Mouse (Mus musculus) cerebellum, postnatal 25 days (tissue): ENCODE measurements around the gene Scnm1.

Experiments
- DNase-seq, 2 experiments: peaks; one replicate each; pipeline ENCODE4 v3.0.0; 2021; ENCODE audit warnings: mixed read lengths in 2 of 2

Gene Scnm1

GRCm38 (mm10) chr3:95133680-95134101 is at the start of gene Scnm1, which contains the start of gene Lysmd1:
Gene Scnm1, minus strand, starts transcription at chr3:95134011.
Gene Lysmd1, plus strand, starts transcription at chr3:95134088.
- DNase-seq = peak; percentile 89 to 93

GRCm38 (mm10) chr3:95181841-95182240 is 48.0 kb upstream of the Scnm1 start:
- DNase-seq = no peak

GRCm38 (mm10) chr3:95179890-95180289 is 46.1 kb upstream of the Scnm1 start:
- no peak for DNase-seq

- no peak for DNase-seq
Observed at GRCm38 (mm10) chr3:95178948-95179347, 45.1 kb upstream of the Scnm1 start.

- no peak for DNase-seq
Observed at GRCm38 (mm10) chr3:95177583-95177982, 43.8 kb upstream of the Scnm1 start.

GRCm38 (mm10) chr3:95176500-95176899 is 42.7 kb upstream of the Scnm1 start:
- DNase-seq = no peak

GRCm38 (mm10) chr3:95174011-95174592 is 40.3 kb upstream of the Scnm1 start:
- peak; percentile 92 to 94 for DNase-seq

GRCm38 (mm10) chr3:95173256-95173949 is 39.6 kb upstream of the Scnm1 start:
- DNase-seq = peak; percentile 36 to 44

GRCm38 (mm10) chr3:95172526-95173255 is 38.9 kb upstream of the Scnm1 start:
- peak in 1 of 2 experiments; percentile 28 for DNase-seq

GRCm38 (mm10) chr3:95171105-95171504 is 37.3 kb upstream of the Scnm1 start:
- DNase-seq = no peak

- DNase-seq = no peak
Observed at GRCm38 (mm10) chr3:95169996-95170395, 36.2 kb upstream of the Scnm1 start.

- no peak for DNase-seq
Observed at GRCm38 (mm10) chr3:95164840-95165239, 31.0 kb upstream of the Scnm1 start.

- DNase-seq = no peak
Observed at GRCm38 (mm10) chr3:95164256-95164550, 30.4 kb upstream of the Scnm1 start.

GRCm38 (mm10) chr3:95163419-95164255 is 29.8 kb upstream of the Scnm1 start:
- DNase-seq = peak in 1 of 2 experiments; percentile 31

GRCm38 (mm10) chr3:95162345-95162628 is 28.5 kb upstream of the Scnm1 start:
- DNase-seq = no peak

GRCm38 (mm10) chr3:95161618-95162344 is 28.0 kb upstream of the Scnm1 start:
- DNase-seq = no peak

- peak; percentile 52 to 59 for DNase-seq
Observed at GRCm38 (mm10) chr3:95161041-95161551, 27.3 kb upstream of the Scnm1 start.

GRCm38 (mm10) chr3:95159987-95160963 is 26.5 kb upstream of the Scnm1 start, which contains the start of gene Sema6c:
Gene Sema6c, plus strand, starts transcription at chr3:95160457.
- DNase-seq = peak; percentile 90 to 95

GRCm38 (mm10) chr3:95159511-95159986 is 25.7 kb upstream of the Scnm1 start:
- no peak for DNase-seq

GRCm38 (mm10) chr3:95153874-95154273 is 20.1 kb upstream of the Scnm1 start:
- peak in 1 of 2 experiments; percentile 53 for DNase-seq

GRCm38 (mm10) chr3:95147924-95148323 is 14.1 kb upstream of the Scnm1 start:
- no peak for DNase-seq
